Mouse (Mus musculus) lung, embryonic 14.5 days (tissue): ENCODE measurements around the gene Cxcr4. TPM values are rescaled to one million over a fixed set of nuclear protein-coding genes. Genes with fewer than 3 reads are reported as not detected.

Source experiments
- ATAC-seq: fragments of 200-750 bp; cut with Nextera tagmentation; 2 replicates; pipeline ENCODE4 v1.8.0; 2017; ENCODE audit warnings: mild to moderate bottlenecking, moderate TSS enrichment, moderate library complexity; ENCODE audit not compliant: insufficient read depth
- DNase-seq: peaks from one replicate; pipeline ENCODE4 v3.0.0-alpha.2; 2015
- H3K27ac ChIP-seq: fragments of 300-500 bp; sonication (generic); 2 replicates; pipeline ENCODE4 v1.5.1; 2014; ENCODE audit warnings: low read depth, mild to moderate bottlenecking, moderate library complexity
- H3K27me3 ChIP-seq: fragments of 300-500 bp; sonication (generic); 2 replicates; pipeline ENCODE4 v1.6.1; 2014; ENCODE audit warnings: low read length, control low read depth; ENCODE audit not compliant: insufficient read depth
- H3K36me3 ChIP-seq: fragments of 300-500 bp; sonication (generic); 2 replicates; pipeline ENCODE4 v1.6.1; 2014; ENCODE audit warnings: control low read depth; ENCODE audit not compliant: insufficient read depth
- H3K4me1 ChIP-seq: fragments of 300-500 bp; sonication (generic); 2 replicates; pipeline ENCODE4 v1.6.1; 2014; ENCODE audit warnings: antibody characterized with exemption, control low read depth; ENCODE audit not compliant: insufficient read depth
- H3K4me2 ChIP-seq: fragments of 300-500 bp; sonication (generic); 2 replicates; pipeline ENCODE4 v1.6.1; 2014; ENCODE audit warnings: mild to moderate bottlenecking
- H3K4me3 ChIP-seq: fragments of 300-500 bp; sonication (generic); 2 replicates; pipeline ENCODE4 v1.5.1; 2014; ENCODE audit warnings: low read depth, low read length
- H3K9ac ChIP-seq: fragments of 300-500 bp; sonication (generic); 2 replicates; pipeline ENCODE4 v1.6.1; 2014
- H3K9me3 ChIP-seq: fragments of 300-500 bp; sonication (generic); 2 replicates; pipeline ENCODE4 v1.6.1; 2016; ENCODE audit warnings: low read depth, low read length, control low read depth
- CTCF ChIP-seq: IDR thresholded peaks from 2 replicates; pipeline ENCODE4 v1.5.1; 2016; ENCODE audit warnings: antibody characterized with exemption, low read depth
- WGBS: fragments of 180-500 bp; shearing (Covaris S2); extraction: QIAGEN DNeasy Blood & Tissue Kit; methylation state at CpG from one replicate; pipeline ENCODE4 v1.1.7; 2014; 5-methylcytosine and 5-hydroxymethylcytosine counted together
- polyA plus RNA-seq: library from polyadenylated mRNA; unstranded; fragments of >200 nt; fragmentation: Nextera tagmentation; extraction: Ambion mirVana; gene quantifications from 2 replicates; pipeline ENCODE4 v1.2.1, GENCODE M21; 2014

Cxcr4 gene
- polyA plus RNA-seq, 1 experiment from 2014 or later = 10.3 TPM

GRCm38 (mm10) chr1:128552545-128552944 is 39.5 kb downstream of the Cxcr4 start:
- no peak for TF ChIP-seq CTCF
- Histone ChIP-seq H3K4me3 (no peak overlapping the region), H3K4me2 (no peak overlapping the region), H3K4me1 (no peaks in the 10 kb centered on the region), H3K9ac (no peak overlapping the region), H3K9me3 (no peaks in the 10 kb centered on the region), H3K27ac (no peak overlapping the region), H3K36me3 (no peaks in the 10 kb centered on the region), H3K27me3 (no peaks in the 10 kb centered on the region)
- no peak for ATAC-seq
- no peak for DNase-seq

DNA sequence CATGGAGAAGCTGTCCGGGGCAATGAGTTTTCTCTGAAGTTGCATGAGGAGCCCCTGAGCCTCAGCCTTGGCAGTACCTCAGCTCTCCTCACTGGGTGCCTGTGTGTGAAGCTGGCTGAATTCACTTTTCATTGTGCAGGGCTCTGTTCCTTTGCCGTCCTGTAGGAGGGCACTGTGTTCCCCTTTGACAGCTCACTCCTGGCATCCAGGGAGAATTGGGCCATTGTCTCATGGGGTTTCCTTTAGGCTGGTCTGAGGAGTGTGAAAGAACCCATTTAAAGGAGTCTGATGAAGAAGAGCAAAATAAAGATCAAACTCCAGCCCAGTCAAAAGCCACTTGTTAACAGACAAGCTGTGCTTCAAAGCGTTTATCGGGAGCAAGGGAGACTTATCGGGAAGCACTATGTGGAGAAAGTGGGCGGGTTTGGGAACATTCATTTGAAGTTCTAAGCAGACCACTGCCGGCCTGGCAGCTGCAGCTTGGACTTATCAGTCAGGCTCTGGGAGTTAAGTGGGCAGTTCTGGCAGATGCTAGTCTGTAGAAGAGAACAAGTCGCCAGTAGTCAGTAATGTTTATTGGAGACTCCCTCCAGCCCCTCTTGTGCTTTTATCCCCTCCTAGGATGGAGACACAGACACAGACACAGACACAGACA is 40.2 kb downstream of the Cxcr4 start:
- WGBS = 8% methylated on average over 8 of the region's 8 CpGs
- peak; percentile 80 for ATAC-seq
- TF ChIP-seq CTCF = peak; percentile 54

DNA sequence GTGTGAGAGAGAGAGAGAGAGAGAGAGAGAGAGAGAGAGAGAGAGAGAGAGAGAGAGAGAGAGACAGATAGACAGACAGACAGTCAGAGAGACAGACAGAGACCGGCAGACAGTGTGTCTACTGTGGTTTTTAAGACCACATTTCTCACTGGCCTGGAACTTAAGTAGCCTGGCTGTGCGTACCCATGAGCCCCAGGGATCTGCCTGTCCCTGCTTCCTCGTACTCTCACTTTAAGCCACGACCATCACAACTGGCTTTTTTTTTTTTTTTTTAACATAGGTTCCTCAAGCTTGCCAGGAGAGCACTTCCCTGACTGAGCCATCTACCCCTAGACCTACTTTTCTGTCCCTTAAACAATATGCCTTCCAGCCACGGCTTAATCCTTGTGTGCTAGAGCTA is 42.7 kb downstream of the Cxcr4 start:
- no peak overlapping the region for H3K4me2 ChIP-seq
- no peak for ATAC-seq
- WGBS = 54% methylated on average over 5 of the region's 5 CpGs
- no peak overlapping the region for H3K9ac ChIP-seq
- H3K36me3 ChIP-seq = no peaks in the 10 kb centered on the region
- TF ChIP-seq CTCF = no peak
- no peaks in the 10 kb centered on the region for H3K4me1 ChIP-seq
- no peak overlapping the region for H3K27ac ChIP-seq
- no peak overlapping the region for H3K4me3 ChIP-seq
- no peaks in the 10 kb centered on the region for H3K9me3 ChIP-seq
- DNase-seq = no peak
- no peaks in the 10 kb centered on the region for H3K27me3 ChIP-seq

More for the DNA sequence above, 40.2 kb downstream of the Cxcr4 start:
- DNase-seq = peak; percentile 74
- no peak overlapping the region for H3K9ac ChIP-seq
- H3K4me1 ChIP-seq = no peaks in the 10 kb centered on the region
- no peaks in the 10 kb centered on the region for H3K27me3 ChIP-seq
- no peak overlapping the region for H3K4me3 ChIP-seq
- H3K4me2 ChIP-seq = no peak overlapping the region
- no peaks in the 10 kb centered on the region for H3K9me3 ChIP-seq
- no peak overlapping the region for H3K27ac ChIP-seq
- no peaks in the 10 kb centered on the region for H3K36me3 ChIP-seq

DNA sequence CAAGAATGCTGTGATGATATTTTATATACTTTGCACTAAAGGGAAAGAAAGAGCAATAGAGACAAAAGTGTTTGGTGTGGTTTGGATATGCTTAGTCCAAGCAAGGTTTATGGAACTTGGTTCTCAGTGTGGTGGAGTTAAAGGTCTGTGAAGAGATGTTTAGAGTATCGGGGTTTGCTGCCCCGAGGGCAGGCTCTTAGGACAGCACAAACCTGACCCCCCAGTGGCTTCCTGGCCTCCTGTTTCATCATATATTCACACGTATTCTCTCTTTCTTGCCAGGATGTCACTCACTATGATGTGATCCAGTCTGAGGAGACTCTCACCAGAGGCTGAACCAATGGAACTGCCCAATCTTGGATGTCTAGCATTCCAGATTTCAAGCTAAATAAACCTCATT is 43.1 kb downstream of the Cxcr4 start:
- Histone ChIP-seq H3K4me1 (no peaks in the 10 kb centered on the region), H3K27ac (no peak overlapping the region), H3K36me3 (no peaks in the 10 kb centered on the region), H3K9me3 (no peaks in the 10 kb centered on the region), H3K9ac (no peak overlapping the region), H3K4me3 (no peak overlapping the region), H3K27me3 (no peaks in the 10 kb centered on the region), H3K4me2 (no peak overlapping the region)
- ATAC-seq = no peak
- no peak for DNase-seq
- 40% methylated on average over 3 of the region's 3 CpGs for WGBS
- TF ChIP-seq CTCF = no peak

GRCm38 (mm10) chr1:128548220-128548998 is 43.7 kb downstream of the Cxcr4 start:
- DNase-seq (no peak), ATAC-seq (no peak)
- H3K9me3 ChIP-seq = no peaks in the 10 kb centered on the region
- no peak overlapping the region for H3K4me2 ChIP-seq
- no peak overlapping the region for H3K9ac ChIP-seq
- H3K36me3 ChIP-seq = no peaks in the 10 kb centered on the region
- H3K4me3 ChIP-seq = no peak overlapping the region
- no peaks in the 10 kb centered on the region for H3K4me1 ChIP-seq
- WGBS = 62% methylated on average over 5 of the region's 5 CpGs
- no peak for TF ChIP-seq CTCF
- H3K27me3 ChIP-seq = no peaks in the 10 kb centered on the region
- H3K27ac ChIP-seq = no peak overlapping the region

- ATAC-seq (no peak), DNase-seq (peak; percentile 27)
- Histone ChIP-seq H3K9ac (no peak overlapping the region), H3K36me3 (no peaks in the 10 kb centered on the region), H3K27me3 (no peaks in the 10 kb centered on the region), H3K9me3 (no peaks in the 10 kb centered on the region), H3K27ac (no peak overlapping the region), H3K4me1 (no peaks in the 10 kb centered on the region), H3K4me3 (no peak overlapping the region), H3K4me2 (no peak overlapping the region)
- no peak for TF ChIP-seq CTCF
- 76% methylated on average over 6 of the region's 6 CpGs for WGBS
These were observed 46.4 kb downstream of the Cxcr4 start for GRCm38 (mm10) chr1:128545672-128546071.

DNA sequence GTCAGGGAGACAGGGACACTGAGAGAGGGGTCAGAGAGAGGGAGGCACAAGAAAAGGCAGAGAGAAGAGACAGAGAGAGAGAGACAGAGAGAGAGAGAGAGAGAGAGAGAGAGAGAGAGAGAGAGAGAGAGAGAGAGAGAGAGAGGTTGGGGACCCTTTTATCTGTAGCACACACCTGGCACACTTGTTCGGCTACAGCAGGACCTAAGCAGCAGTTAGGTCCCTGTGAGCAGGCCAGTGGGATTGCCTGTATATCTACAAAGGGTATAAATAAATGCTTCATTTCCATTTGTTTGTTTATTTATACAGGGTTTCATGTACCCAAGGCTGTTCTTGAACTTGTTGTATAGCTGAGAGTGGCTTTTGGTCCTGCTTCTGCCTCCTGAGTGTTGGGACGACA is 49.0 kb downstream of the Cxcr4 start:
- no peaks in the 10 kb centered on the region for H3K36me3 ChIP-seq
- no peak overlapping the region for H3K4me2 ChIP-seq
- ATAC-seq (no peak), DNase-seq (no peak)
- no peak overlapping the region for H3K4me3 ChIP-seq
- H3K9ac ChIP-seq = no peak overlapping the region
- H3K9me3 ChIP-seq = no peaks in the 10 kb centered on the region
- no peak for TF ChIP-seq CTCF
- H3K27ac ChIP-seq = no peak overlapping the region
- H3K27me3 ChIP-seq = no peaks in the 10 kb centered on the region
- H3K4me1 ChIP-seq = no peaks in the 10 kb centered on the region
- WGBS = 85% methylated on average over 2 of the region's 2 CpGs
